Mouse (Mus musculus) brain, adult 2 months (tissue): ENCODE data around the gene Rassf1.

Source experiments
- DNase-seq: peaks from one replicate; pipeline ENCODE4 v3.0.0; 2011; ENCODE audit warnings: low read depth, low spot score

Gene Rassf1

DNA sequence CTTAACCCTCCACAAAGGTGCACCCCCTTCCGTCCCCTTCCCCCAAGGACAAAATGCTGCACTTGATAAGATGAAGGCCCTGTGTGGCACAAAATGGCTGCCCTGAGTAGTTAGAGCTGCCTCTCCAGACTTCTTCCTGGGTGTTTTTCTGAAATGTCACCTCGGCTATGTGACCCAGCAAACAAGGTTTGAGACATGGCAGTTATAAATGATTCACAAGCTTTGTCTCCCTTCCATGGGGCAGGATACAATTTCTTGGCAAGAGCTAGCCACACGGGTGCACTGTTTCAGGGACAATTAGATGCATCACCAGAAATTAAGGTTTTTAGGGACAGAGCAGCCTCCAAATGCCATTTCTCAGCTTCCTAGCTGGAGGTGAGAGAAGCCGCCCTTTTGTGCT lies 10.9 kb upstream of the Rassf1 start:
- DNase-seq = no peak

DNA sequence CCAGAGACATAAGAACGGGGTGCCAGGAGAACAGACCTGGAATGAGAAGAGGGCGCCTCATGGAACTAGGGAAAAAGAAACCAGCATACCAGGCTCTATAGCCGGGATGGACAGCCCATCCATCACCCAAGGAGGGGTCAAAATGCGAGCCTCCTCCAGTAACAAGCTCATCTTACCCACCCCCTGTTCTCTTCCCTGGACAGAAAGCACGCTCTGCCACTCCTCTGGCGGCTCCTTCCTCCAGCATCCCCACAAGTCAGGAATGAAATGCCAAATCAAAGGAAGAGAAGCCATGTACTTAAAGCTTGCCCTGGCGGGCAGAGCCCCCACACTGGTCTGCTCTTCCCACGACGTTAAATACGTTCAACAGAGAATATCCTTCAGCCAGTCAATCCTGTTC lies 10.3 kb upstream of the Rassf1 start:
- DNase-seq = no peak

- DNase-seq = peak; percentile 97
Observed at GRCm38 (mm10) chr9:107541474-107542351, 9.6 kb upstream of the Rassf1 start, which contains the start of the genes Cyb561d2 and Nprl2. Gene Cyb561d2, minus strand, starts transcription at chr9:107542193. Gene Nprl2, plus strand, starts transcription at chr9:107542226.

- DNase-seq = no peak
Observed at GRCm38 (mm10) chr9:107542352-107542686, 9.0 kb upstream of the Rassf1 start.

DNA sequence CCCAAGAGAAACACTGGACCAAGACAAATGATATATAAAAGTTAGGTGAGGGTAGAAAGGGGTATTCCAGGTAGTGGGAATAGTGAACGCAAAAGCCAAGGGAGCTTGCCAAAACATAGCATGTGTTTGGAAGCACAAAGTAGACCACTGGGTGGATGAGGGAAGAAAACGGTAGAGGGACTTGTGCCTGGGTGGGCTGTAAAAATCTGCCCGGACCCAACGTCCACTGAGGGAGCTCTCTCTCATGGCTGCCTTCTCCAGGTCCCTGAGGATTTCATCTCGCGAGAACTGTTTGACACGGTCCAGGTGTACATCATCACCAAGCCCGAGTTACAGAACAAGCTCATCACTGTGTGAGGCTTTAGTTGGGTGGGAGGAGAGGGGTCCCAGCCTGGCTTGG lies 8.6 kb upstream of the Rassf1 start:
- DNase-seq = no peak

- DNase-seq = no peak
Observed at GRCm38 (mm10) chr9:107543299-107543698, 8.1 kb upstream of the Rassf1 start.

DNA sequence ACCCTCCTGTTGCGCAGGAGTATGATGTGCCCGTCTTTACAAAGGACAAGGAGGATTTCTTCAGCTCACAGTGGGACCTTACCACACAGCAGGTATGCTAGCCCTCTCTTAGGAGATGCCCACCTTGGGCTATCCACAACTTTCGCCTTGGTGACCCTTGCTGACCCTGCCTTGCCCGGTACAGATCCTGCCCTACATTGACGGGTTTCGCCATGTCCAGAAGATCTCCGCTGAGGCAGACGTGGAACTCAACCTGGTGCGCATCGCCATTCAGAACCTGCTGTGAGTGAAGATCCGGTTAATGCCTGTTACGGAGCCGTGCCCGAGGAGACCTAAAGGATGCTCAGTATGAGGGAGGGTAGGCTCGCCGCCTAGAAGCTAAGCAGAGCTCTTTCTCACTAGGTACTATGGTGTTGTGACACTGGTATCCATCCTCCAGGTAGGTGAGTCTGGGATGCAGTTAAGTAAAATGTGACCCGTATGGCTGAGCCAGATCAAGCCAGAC lies 7.1 kb upstream of the Rassf1 start:
- no peak for DNase-seq

GRCm38 (mm10) chr9:107544729-107545128 lies 6.6 kb upstream of the Rassf1 start:
- DNase-seq = no peak

DNA sequence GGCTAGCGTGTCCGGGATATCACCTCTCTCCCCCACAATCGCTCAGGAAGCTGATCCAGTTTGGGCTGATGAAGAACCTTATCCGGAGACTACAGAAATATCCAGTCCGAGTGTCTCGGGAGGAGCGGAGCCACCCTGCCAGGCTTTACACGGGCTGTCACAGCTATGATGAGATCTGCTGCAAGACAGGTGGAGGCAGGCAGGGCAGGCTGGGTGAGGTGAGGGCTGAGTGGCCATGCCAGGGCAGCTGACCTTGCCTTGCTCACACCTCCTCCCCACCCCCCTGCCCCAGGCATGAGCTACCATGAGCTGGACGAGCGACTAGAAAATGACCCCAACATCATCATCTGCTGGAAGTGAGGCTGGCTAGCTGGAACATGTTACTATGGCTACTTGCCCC lies 6.2 kb upstream of the Rassf1 start:
- no peak for DNase-seq

- DNase-seq = peak; percentile 84
Observed at GRCm38 (mm10) chr9:107545602-107546001, 5.8 kb upstream of the Rassf1 start.

DNA sequence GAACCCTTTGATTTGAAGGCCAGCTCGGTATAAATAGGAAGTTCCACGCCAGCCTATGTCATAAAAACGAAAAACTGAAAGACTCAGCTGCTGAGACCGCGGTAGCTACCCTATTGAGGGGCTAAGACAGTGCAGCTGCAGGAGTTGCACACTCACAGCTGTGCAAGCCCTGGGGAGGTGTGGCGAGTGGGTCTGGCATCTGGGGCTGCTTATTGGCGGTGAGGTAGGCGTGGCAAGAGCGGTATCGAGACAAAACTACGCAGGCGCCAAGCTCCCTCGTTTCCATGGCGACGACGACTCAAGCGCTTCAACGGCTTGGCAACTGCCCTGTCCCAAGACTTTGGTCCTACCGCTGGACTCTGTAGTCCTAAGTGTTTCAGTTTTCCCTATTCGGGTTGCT lies 4.3 kb upstream of the Rassf1 start, which contains the start of gene Zmynd10:
TSS of gene Zmynd10 (plus strand) at position 273 of the 400 bp plus-strand sequence.
- DNase-seq = peak; percentile 94

- no peak for DNase-seq
Observed at GRCm38 (mm10) chr9:107547957-107548356, 3.4 kb upstream of the Rassf1 start.

GRCm38 (mm10) chr9:107548820-107549219 lies 2.5 kb upstream of the Rassf1 start:
- no peak for DNase-seq

- DNase-seq = no peak
Observed at GRCm38 (mm10) chr9:107549297-107550074, 1.9 kb upstream of the Rassf1 start.

DNA sequence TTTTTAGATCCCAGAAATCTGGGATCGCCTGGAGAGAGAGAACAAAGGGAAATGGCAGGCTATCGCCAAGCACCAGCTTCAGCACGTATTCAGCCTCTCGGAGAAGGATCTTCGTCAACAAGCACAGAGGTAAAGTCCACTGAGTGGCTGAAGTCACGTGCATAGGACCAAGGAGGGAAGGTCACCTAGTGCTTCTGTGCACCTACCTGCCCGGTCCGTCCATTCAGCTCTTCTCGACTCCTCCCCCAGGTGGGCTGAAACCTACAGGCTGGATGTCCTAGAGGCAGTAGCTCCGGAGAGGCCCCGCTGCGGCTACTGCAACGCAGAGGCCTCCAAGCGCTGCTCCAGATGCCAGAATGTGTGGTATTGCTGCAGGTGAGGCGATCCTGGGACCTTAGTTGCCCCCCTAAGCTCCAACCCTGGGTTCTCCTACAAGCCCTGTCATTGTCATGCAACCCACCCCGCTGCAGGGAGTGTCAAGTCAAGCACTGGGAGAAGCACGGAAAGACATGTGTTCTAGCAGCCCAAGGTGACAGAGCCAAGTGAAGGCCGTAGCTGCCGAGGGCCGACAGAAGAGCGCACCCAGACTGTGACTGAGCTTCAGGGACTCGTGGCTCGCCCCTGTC lies 751 bp upstream of the Rassf1 start:
- no peak for DNase-seq

DNA sequence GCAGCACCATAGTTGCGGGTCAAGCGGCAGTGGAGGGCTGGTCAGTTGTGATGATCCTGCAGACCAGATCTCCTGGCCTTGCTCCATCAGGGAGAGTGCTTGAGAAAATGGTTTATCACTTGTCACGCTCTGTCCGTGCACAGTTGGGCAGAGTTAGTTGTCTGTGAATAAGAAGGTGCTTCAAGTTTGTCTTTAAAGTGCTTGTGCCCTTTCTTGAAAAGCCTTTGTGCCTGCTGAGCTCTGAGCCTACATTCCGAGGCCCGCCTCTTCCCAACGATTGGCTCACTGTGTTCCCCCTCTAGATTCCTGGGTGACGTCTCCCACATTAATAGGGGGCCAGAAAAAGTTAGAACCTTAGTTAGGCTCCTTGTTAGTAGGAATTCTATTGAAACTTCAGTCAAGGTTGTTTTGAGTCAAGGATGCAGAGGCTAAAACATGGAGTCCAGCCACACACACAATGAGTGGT lies 568 bp downstream of the Rassf1 start:
- DNase-seq = no peak

- no peak for DNase-seq
Observed at GRCm38 (mm10) chr9:107552690-107553393, 1.5 kb downstream of the Rassf1 start.

DNA sequence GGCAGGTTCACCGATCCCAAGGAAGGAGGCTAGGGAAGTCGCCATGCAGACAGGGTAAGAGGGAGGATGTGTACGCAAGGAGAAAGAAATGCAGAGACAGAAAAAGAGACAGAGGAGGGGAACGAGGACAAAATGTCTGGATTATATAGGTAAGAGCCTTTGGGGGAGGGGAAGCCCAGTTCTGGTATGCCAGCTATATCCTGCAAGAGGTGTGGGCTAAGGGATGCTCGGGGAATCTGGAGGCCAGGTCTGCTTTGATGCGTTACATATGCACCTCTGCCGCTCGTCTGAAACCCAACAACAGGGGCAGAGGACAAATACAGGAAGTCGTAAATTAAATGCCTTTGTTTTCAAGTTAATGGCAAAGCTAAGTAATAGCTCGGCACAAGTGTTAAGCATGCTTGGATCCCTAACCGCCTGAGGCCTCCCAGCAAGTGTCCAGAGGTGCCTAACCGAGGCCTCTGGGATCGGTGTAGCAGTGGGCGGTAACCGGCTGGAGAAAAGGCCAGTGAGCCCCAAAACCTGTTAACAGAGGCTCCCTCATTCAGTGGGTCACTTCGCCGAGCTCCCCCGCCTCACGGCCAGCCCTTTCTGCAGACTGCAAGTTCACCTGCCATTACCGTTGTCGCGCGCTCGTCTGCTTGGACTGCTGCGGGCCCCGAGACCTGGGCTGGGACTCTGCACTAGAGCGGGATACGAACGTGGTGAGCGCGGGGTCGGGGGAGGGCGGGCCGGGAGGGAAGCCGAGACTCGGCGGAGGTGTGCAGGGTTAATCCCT lies 2.4 kb downstream of the Rassf1 start:
- DNase-seq = no peak

GRCm38 (mm10) chr9:107554319-107554825 lies 3.0 kb downstream of the Rassf1 start:
- peak; percentile 100 for DNase-seq

GRCm38 (mm10) chr9:107555031-107555457 lies 3.7 kb downstream of the Rassf1 start:
- peak; percentile 43 for DNase-seq
